Mouse (Mus musculus) lung, postnatal 25 days (tissue): ENCODE measurements around the gene M1ap.

Source experiments
- DNase-seq: peaks from one replicate; pipeline ENCODE4 v3.0.0; 2022; ENCODE audit warnings: low spot score

M1ap gene

DNA sequence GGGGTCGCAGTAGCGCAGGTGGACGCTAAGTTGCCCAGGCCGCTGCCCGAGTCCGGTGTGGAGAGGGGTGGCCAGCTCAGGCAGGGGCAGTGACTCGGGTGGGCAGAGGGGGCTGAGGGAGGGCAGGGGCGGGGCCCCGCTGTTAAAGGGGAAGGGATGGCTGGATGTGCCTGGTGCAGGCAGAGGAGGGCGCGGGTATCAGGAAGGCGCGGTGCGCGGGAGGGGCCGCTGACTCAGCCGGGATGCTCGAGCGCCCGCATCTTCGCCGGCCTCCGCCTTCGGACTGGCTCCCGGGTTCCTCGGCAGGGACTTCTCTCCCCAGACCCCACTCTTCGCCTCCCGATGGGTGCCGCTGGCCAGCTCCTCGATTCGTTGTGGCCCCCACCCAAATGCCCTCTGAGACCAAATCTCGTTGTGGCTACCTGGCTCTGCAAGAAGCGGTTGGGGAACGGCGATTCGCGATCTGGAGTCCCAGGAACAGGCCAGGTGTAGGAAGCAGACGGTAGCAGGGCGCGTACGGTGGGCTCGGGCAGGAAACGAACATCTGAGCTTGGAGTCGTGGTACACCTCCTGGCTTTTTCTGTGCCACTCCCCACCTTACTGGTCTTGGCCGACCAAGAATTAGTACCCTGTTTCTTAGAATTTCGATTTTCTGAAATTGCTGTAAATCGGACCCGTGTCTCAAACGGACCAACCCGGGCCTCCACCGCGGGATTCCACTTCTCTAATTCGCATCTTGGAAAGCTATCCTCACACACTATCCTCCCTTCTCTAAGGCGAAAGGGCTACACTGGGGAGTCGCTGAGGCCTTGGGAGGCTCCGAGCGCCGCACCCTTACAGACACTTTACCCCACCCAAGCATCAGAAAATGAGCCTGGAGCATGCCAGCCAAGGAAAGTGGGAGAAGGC lies 123.9 kb downstream of the M1ap start:
- no peak for DNase-seq

DNA sequence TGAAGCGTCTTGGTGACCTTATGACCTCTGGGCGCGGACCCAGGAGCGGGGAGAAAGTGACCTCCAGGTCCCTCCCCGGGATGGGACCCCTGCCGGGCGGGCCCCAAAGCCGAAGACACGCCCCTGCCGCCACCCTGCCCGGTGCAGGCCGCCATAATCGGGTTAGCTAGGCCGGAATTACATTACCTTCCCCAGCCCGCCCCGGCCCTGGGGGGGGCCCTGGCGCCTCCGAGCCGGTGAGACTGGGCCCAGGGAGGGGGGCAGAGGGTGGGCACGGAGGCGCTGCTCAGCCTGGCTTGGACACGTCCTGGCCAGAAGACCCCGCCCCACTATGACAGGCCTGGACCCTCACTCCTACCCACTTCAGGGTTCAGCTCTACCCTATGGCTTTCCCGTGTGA lies 124.5 kb downstream of the M1ap start:
- DNase-seq, result no peak

DNA sequence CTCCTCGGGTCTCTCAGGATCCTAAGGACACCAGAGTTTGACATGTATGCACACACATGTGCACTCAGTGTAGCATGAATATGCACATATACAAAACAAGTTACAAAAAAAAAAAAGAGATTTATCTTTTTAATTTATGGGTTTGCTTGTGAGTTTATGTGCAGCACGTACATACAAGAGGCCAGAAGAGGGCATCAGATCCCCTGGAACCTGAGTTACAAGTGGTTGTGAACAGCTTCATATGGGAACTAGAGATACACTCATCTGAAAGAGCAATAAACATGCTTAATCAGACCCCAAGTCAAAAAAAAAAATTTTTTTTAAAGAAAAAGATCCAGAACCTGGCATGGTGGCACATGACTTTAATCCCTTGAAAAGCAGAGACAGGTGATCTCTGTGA lies 128.3 kb downstream of the M1ap start:
- no peak for DNase-seq

DNA sequence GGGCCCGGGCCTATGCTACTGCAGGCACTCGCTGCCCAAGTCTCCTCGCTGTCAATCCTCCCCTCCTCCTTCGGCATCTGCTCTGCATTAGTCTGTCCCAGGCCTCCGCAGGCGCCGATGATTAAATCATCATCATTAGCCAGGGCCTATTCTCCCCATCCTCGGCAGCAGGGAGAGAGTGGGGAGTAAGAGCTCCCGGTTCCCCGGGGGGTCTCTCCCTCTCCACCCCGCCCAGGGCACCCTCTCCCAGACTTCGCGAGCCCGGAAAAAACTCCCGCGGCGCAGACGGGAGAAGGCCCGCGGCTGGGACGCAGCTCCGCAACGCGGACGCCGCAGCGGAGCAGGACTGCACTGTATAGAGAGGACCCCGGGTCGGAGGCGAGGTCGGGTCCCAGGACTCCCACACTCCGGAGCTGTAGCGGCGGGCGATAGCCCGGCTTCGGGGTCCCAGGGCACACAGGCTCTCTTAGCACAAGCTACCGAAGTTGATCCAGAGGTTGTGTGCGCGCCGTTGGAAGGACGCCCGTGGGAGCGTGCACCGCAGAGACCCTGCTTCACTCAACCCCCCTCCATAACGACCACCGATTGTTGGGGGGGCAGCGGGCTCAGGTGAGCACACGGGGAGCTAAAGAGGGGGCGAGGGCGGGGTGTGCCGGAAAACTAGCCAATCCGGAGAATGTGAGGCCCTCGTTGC lies 131.1 kb downstream of the M1ap start, which contains the start of gene Pcgf1:
Pcgf1 (plus strand) TSS at position 240 of the 694 bp plus-strand sequence.
- peak; percentile 18 for DNase-seq

DNA sequence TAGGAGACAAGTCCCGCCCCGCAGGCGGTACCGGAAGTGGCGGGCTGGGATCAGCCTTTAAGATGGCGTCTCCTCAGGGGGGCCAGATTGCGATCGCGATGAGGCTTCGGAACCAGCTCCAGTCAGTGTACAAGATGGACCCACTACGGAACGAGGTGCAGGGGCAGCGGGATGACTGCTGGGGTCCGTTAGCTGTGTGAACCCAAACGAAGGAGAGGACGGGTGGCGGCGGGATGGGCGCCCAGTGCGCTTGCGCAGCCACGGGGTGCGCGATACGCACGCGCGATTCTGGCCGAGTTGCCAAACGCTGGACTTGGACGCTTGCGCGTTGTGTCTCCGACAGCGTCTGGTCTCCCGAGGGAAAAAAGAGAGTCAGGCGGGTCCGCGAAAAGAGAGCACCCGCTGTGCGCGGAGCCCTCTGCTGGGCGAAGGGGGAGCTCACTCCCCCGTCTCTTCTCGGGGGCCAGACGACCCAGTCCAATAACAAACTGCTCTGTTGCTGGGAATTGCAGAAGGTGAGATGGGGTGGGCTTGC lies 131.7 kb downstream of the M1ap start:
- DNase-seq, result peak; percentile 99
